Mouse (Mus musculus) lung, embryonic 14.5 days (tissue): ENCODE measurements around the gene Pold1. TPM values are rescaled to one million over a fixed set of nuclear protein-coding genes. Genes with fewer than 3 reads are reported as not detected.

Experiments used
- ATAC-seq: fragments of 200-750 bp; cut with Nextera tagmentation; 2 replicates; pipeline ENCODE4 v1.8.0; 2017; ENCODE audit warnings: mild to moderate bottlenecking, moderate TSS enrichment, moderate library complexity; ENCODE audit not compliant: insufficient read depth
- DNase-seq: peaks from one replicate; pipeline ENCODE4 v3.0.0-alpha.2; 2015
- H3K27ac ChIP-seq: fragments of 300-500 bp; sonication (generic); 2 replicates; pipeline ENCODE4 v1.5.1; 2014; ENCODE audit warnings: low read depth, mild to moderate bottlenecking, moderate library complexity
- H3K27me3 ChIP-seq: fragments of 300-500 bp; sonication (generic); 2 replicates; pipeline ENCODE4 v1.6.1; 2014; ENCODE audit warnings: low read length, control low read depth; ENCODE audit not compliant: insufficient read depth
- H3K36me3 ChIP-seq: fragments of 300-500 bp; sonication (generic); 2 replicates; pipeline ENCODE4 v1.6.1; 2014; ENCODE audit warnings: control low read depth; ENCODE audit not compliant: insufficient read depth
- H3K4me1 ChIP-seq: fragments of 300-500 bp; sonication (generic); 2 replicates; pipeline ENCODE4 v1.6.1; 2014; ENCODE audit warnings: antibody characterized with exemption, control low read depth; ENCODE audit not compliant: insufficient read depth
- H3K4me2 ChIP-seq: fragments of 300-500 bp; sonication (generic); 2 replicates; pipeline ENCODE4 v1.6.1; 2014; ENCODE audit warnings: mild to moderate bottlenecking
- H3K4me3 ChIP-seq: fragments of 300-500 bp; sonication (generic); 2 replicates; pipeline ENCODE4 v1.5.1; 2014; ENCODE audit warnings: low read depth, low read length
- H3K9ac ChIP-seq: fragments of 300-500 bp; sonication (generic); 2 replicates; pipeline ENCODE4 v1.6.1; 2014
- H3K9me3 ChIP-seq: fragments of 300-500 bp; sonication (generic); 2 replicates; pipeline ENCODE4 v1.6.1; 2016; ENCODE audit warnings: low read depth, low read length, control low read depth
- CTCF ChIP-seq: IDR thresholded peaks from 2 replicates; pipeline ENCODE4 v1.5.1; 2016; ENCODE audit warnings: antibody characterized with exemption, low read depth
- WGBS: fragments of 180-500 bp; shearing (Covaris S2); extraction: QIAGEN DNeasy Blood & Tissue Kit; methylation state at CpG from one replicate; pipeline ENCODE4 v1.1.7; 2014; 5-methylcytosine and 5-hydroxymethylcytosine counted together
- polyA plus RNA-seq: library from polyadenylated mRNA; unstranded; fragments of >200 nt; fragmentation: Nextera tagmentation; extraction: Ambion mirVana; gene quantifications from 2 replicates; pipeline ENCODE4 v1.2.1, GENCODE M21; 2014

Pold1 gene
- polyA plus RNA-seq, 1 experiment from 2014 or later = 105 TPM

DNA sequence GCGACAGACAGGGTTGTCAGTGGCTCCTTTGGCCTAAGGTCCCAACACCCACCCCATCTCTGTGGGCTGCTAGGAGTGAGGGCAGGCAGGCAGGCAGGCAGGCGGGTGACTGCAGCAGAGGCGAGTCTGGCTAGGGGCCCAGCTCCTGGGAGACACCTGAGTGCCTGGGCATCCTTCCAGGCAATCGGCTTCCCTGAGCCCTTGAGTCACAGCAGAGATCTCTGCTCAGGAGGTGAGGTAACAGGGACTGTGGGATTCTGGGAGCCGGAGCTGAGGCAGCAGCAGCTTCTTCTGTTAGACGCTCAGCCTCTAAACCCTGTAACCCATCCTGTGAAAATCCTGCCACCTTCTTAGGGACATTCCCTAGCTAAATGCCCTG is 12.1 kb downstream of the Pold1 start:
- no peaks in the 10 kb centered on the region for H3K4me1 ChIP-seq
- H3K9ac ChIP-seq = no peak overlapping the region
- no peak overlapping the region for H3K4me2 ChIP-seq
- DNase-seq = no peak
- no peaks in the 10 kb centered on the region for H3K9me3 ChIP-seq
- peaks cover 92% of the 10 kb centered on the region for H3K36me3 ChIP-seq
- no peak for ATAC-seq
- no peak overlapping the region for H3K27ac ChIP-seq
- no peaks in the 10 kb centered on the region for H3K27me3 ChIP-seq
- WGBS = 88% methylated on average over 6 of the region's 6 CpGs
- H3K4me3 ChIP-seq = no peak overlapping the region
- TF ChIP-seq CTCF = no peak

DNA sequence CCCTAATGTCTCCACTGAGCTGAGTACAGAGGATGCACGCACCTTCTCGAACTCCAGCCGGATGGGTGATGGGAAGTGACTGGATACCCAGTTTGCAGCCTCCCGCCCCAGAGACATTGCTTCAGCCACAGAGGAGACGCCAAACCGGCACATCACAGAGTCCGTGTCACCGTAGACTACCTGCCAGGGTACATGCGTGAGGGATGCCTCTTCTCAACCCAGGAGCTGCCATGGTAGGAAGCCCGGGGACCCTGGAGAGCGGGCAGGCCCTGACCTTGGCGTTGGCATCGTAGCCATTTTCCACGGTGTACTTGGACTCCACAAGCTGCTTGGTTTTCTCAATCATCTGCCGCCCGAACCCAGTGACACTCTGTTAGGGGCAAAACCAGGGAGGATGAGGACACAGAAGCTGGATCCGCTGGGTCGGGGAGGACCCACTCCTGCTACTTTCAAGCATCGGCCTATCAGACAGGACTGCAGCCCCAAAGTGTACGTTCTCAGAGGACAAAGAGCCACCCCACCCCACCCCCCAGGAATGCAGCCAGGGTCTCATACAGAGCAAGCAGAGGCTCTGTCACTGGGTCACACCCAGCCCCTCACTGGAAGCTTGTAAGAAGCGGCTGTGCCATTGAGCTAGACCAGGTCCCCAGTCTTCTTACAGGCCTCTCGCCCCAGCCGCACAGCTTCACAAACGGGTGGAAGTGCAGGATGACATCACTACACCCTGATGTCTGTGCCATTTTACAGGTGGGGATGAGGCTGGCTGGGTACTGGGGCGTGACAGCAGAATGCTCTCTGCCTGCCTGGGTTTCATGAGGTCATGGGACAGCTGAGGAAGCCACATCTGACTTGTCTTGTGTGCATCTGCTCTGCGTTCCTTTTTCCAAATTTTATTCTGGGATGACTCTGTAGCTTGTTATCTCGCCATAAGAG is 12.7 kb downstream of the Pold1 start:
- Histone ChIP-seq H3K4me2 (no peak overlapping the region), H3K4me3 (no peak overlapping the region), H3K36me3 (peaks cover 85% of the 10 kb centered on the region), H3K27ac (no peak overlapping the region), H3K4me1 (no peaks in the 10 kb centered on the region), H3K9me3 (no peaks in the 10 kb centered on the region), H3K27me3 (no peaks in the 10 kb centered on the region), H3K9ac (no peak overlapping the region)
- no peak for ATAC-seq
- no peak for DNase-seq
- 92% methylated on average over 27 of the region's 27 CpGs for WGBS
- TF ChIP-seq CTCF = no peak

DNA sequence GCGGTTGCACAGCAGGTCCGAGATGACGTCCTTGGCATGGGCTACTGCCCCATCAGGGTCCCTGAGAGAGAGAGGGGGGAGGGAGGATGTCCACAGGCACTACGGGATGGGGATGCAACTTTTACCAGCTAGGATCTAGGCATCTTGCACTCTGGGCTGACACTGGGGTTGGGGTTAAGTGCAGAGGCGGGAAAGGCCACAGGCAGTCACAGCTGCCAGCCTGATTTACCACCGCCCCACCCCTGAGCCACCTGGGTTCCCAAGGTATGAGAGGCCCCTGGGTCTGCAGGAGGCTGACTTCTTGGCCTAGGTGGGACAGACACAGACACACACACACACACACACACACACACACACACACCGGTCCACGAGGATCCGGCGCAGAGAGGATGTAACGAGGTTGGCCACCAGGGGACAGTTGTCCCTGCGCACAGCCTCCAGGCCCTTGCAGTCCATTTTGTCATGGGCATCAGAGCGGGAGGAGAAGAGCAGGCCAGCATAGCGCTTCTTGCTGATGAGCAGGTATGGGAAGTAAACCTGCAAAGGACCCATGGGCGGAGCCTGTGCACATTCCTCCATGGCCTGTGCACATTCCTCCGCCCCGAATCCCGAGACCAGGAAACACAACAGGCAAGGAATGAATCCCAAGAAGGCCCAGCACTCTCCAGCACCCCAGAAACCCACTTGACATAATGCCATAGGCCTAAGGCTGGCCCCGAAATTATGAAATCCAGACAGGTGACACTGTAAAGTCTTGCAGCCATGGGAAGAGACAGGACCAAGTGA is 13.8 kb downstream of the Pold1 start:
- 80% methylated on average over 19 of the region's 19 CpGs for WGBS
- Histone ChIP-seq H3K4me3 (no peak overlapping the region), H3K27me3 (no peaks in the 10 kb centered on the region), H3K9me3 (no peaks in the 10 kb centered on the region), H3K27ac (no peak overlapping the region), H3K9ac (no peak overlapping the region), H3K4me1 (no peaks in the 10 kb centered on the region), H3K36me3 (peaks cover 74% of the 10 kb centered on the region), H3K4me2 (no peak overlapping the region)
- DNase-seq = no peak
- ATAC-seq = no peak
- peak; percentile 49 for TF ChIP-seq CTCF

DNA sequence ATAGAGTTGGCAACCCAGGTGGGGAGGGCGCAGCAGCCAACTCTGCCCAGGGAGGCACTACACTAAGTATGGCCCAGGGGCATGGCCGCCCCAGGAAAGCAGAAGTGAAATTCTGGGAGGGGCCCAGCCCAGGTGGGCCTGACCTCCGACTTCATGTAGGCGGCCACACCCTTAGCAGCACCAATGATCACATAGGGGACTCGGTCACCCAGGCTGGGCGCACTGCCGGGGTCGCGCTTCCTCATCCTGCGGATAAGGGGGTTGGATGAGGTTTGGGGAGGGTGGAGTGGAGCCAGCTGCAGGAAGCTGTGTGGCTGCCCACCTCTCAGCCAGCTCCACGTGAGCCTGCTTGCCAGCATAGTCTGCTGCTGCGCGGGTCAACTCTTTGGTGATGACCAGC is 14.4 kb downstream of the Pold1 start:
- Histone ChIP-seq H3K9me3 (no peaks in the 10 kb centered on the region), H3K4me1 (no peaks in the 10 kb centered on the region), H3K4me2 (no peak overlapping the region), H3K36me3 (peaks cover 68% of the 10 kb centered on the region), H3K27ac (no peak overlapping the region), H3K9ac (no peak overlapping the region), H3K4me3 (no peak overlapping the region), H3K27me3 (no peaks in the 10 kb centered on the region)
- 88% methylated on average over 13 of the region's 13 CpGs for WGBS
- no peak for DNase-seq
- ATAC-seq = no peak
- TF ChIP-seq CTCF = no peak

DNA sequence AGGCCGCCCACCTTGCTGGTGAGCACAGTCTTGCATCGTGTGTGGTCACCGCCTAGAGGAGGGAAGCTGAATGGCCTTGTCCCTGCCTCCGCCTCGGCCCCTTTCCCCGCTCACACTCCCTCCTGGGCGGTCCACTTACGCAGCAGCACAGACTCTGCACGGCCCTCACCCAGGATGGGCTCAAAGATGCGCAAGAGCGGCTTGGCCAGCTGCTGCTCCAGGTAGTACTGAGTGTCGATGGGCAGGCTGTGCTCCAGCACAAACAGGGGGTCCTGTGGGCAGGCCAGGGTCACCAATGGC is 15.0 kb downstream of the Pold1 start:
- DNase-seq (no peak), ATAC-seq (no peak)
- H3K4me2 ChIP-seq = no peak overlapping the region
- H3K4me3 ChIP-seq = no peak overlapping the region
- H3K27me3 ChIP-seq = 0 out of 2 replicates have a peak, but pooled peaks cover 2% of the 10 kb centered on the region
- H3K4me1 ChIP-seq = no peaks in the 10 kb centered on the region
- WGBS = 84% methylated on average over 12 of the region's 12 CpGs
- H3K9ac ChIP-seq = no peak overlapping the region
- H3K27ac ChIP-seq = no peak overlapping the region
- no peak for TF ChIP-seq CTCF
- peaks cover 63% of the 10 kb centered on the region for H3K36me3 ChIP-seq
- H3K9me3 ChIP-seq = no peaks in the 10 kb centered on the region

DNA sequence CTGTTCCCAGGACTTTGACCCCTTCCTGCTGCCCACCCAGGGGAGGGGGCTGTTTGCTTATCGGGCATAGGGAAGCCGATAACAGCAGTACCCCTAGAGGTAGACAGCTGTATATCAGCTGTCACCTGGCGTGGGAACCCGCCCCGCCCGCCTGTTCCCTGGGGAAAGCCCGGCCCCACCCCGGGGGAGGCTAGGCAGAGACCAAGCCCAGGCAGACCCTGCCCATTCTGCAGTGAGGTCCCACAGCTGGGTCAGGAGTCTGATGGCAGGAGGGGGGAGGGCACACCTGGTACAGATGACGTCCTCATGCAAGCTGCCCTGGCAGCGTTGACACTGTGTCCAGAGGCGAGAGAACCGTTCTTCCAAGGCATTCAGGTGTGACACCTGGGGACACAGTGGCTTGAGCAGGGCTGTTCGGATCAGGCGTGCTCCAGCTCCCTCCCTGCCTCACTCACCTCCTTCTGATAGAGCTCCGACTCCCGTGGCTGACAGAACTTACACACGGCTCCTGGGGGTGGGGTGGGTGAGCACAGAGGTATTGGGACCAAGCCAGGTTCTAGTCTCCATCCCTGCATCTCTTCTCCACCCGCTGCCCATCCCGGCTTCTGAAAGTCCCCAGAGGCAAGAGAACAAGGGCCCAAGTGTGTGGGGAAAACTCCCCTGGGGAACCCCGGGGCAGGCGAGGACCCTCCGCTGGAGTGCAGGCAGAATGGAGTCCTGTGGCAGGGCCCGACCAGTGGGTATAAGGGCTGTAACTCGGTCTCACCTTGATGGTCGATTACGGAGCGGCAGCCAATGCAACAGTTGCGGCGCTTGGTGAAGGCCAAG is 15.5 kb downstream of the Pold1 start:
- WGBS = 84% methylated on average over 29 of the region's 29 CpGs
- TF ChIP-seq CTCF = no peak

More for the DNA sequence above, 15.5 kb downstream of the Pold1 start:
- H3K4me1 ChIP-seq = no peaks in the 10 kb centered on the region
- H3K4me3 ChIP-seq = no peak overlapping the region
- H3K9me3 ChIP-seq = no peaks in the 10 kb centered on the region
- H3K27ac ChIP-seq = no peak overlapping the region
- peaks cover 57% of the 10 kb centered on the region for H3K36me3 ChIP-seq
- H3K9ac ChIP-seq = no peak overlapping the region
- DNase-seq (no peak), ATAC-seq (no peak)
- 0 out of 2 replicates have a peak, but pooled peaks cover 4% of the 10 kb centered on the region for H3K27me3 ChIP-seq
- H3K4me2 ChIP-seq = no peak overlapping the region
